Mouse (Mus musculus) MEL (cell line): ENCODE measurements at regions not wholly inside any gene's neighbourhood (a gene's known extent, or its start where the extent isn't known, plus 50 kb on each side); places are given as distances from the start of the nearest gene placed in this dataset.

Experiments used
- CHD1 ChIP-seq: IDR thresholded peaks from 2 replicates; pipeline ENCODE4 v1.6.1; 2012; ENCODE audit warnings: low read depth, mild to moderate bottlenecking, inconsistent platforms, low read length, improper control_type of control experiment
- CTCF ChIP-seq, 3 experiments: IDR thresholded peaks in 2 of 3; conservative IDR thresholded peaks in 1 of 3; 2 replicates each; pipeline ENCODE4 v1.5.1; 2011 to 2012; ENCODE audit warnings: low read length in 3 of 3, low read depth in 2 of 3, mild to moderate bottlenecking in 2 of 3, improper control_type of control experiment in 1 of 3, inconsistent platforms in 1 of 3, mixed read lengths in 1 of 3, moderate library complexity in 1 of 3; ENCODE audit not compliant: control insufficient read depth in 1 of 3, insufficient read depth in 1 of 3, poor library complexity in 1 of 3, severe bottlenecking in 1 of 3
- MAX ChIP-seq: IDR thresholded peaks from 2 replicates; pipeline ENCODE4 v1.6.1; 2011; ENCODE audit warnings: low read length, improper control_type of control experiment
- NELFE ChIP-seq: IDR thresholded peaks from 2 replicates; pipeline ENCODE4 v1.6.1; 2011; ENCODE audit warnings: low read depth, low read length, improper control_type of control experiment
- TAL1 ChIP-seq: IDR thresholded peaks from 2 replicates; pipeline ENCODE4 v1.6.1; 2012; ENCODE audit warnings: mild to moderate bottlenecking, inconsistent platforms, low read length, moderate library complexity, mixed read lengths
- ZC3H11A ChIP-seq: IDR thresholded peaks from 2 replicates; pipeline ENCODE4 v1.6.1; 2012; ENCODE audit warnings: low read depth, mild to moderate bottlenecking, inconsistent platforms, low read length, improper control_type of control experiment

- TF ChIP-seq NELFE (no peak), CTCF (IDR thresholded peaks at IDR 0.05 in 2 of 3, conservative IDR thresholded peaks at IDR 0.05 in 1 of 3; ENCODE audit: control insufficient read depth in 1 of 3, insufficient read depth in 1 of 3, low read depth in 2 of 3, low read length in 3 of 3, poor library complexity in 1 of 3, severe bottlenecking in 1 of 3) (no peak), TAL1 (no peak), MAX (no peak), CHD1 (no peak), ZC3H11A (no peak)
These were observed 114.0 kb upstream of the Gli2 start for GRCm38 (mm10) chr1:119167443-119167842.
